Comparison of ENCODE assay signal across 13 mouse cellular contexts in genomic region chr3:155246628-155247027, GRCm38 (mm10).
"Had no signal": no experiment of that assay in that cellular context is flagged by ENCODE, and none has a peak within 500 bp of the region (broad histone marks: within the 10 kb centered on the region; RNA-seq: fewer than 3 reads in every experiment).

No protein-coding gene starts in this region.

- H3K4me3 ChIP-seq: layer of hippocampus, adult 2 months; limb, embryonic 12.5 days; liver, embryonic 13.5 days; midbrain, embryonic 13.5 days; stomach, embryonic 15.5 days had no signal

- ATAC-seq: liver, postnatal 0 days; lung, postnatal 0 days; midbrain, embryonic 13.5 days had no signal

- H3K4me2 ChIP-seq: limb, embryonic 12.5 days; liver, embryonic 13.5 days; midbrain, embryonic 13.5 days; stomach, embryonic 15.5 days had no signal

- H3K9me3 ChIP-seq: limb, embryonic 12.5 days; liver, embryonic 13.5 days; midbrain, embryonic 13.5 days; stomach, embryonic 15.5 days had no signal

- H3K27me3 ChIP-seq: limb, embryonic 12.5 days; liver, embryonic 13.5 days; midbrain, embryonic 13.5 days; stomach, embryonic 15.5 days had no signal

- H3K36me3 ChIP-seq: limb, embryonic 12.5 days; liver, embryonic 13.5 days; midbrain, embryonic 13.5 days; stomach, embryonic 15.5 days had no signal

- DNase-seq: kidney, postnatal 25 days; liver; liver, embryonic 13.5 days; liver, postnatal 0 days; lung, postnatal 36 days; right cerebral cortex, postnatal 14 days; thymus, adult 2 months; thymus, postnatal 25 days had no signal

- H3K9ac ChIP-seq: limb, embryonic 12.5 days; liver, embryonic 13.5 days; liver, postnatal 0 days; midbrain, embryonic 13.5 days; stomach, embryonic 15.5 days had no signal

- H3K27ac ChIP-seq: layer of hippocampus, adult 2 months; limb, embryonic 12.5 days; liver, embryonic 13.5 days; midbrain, embryonic 13.5 days; stomach, embryonic 15.5 days had no signal

- H3K4me1 ChIP-seq: limb, embryonic 12.5 days; liver, embryonic 13.5 days; midbrain, embryonic 13.5 days; stomach, embryonic 15.5 days had no signal
